Mouse (Mus musculus) right cerebral cortex, postnatal 25 days (tissue): ENCODE measurements at regions not wholly inside any gene's neighbourhood (a gene's known extent, or its start where the extent isn't known, plus 50 kb on each side); places are given as distances from the start of the nearest gene placed in this dataset.
"Not testable (repeated sequence)": the region's sequence is repeated elsewhere in the genome, so short reads cannot be mapped to it uniquely, and the experiment has no call there.

ENCODE experiments used
- DNase-seq: peaks from one replicate; pipeline ENCODE4 v3.0.0; 2022

- no peak for DNase-seq
These were observed 54.7 kb upstream of the Usp25 start for GRCm38 (mm10) chr16:76958597-76959392.

GRCm38 (mm10) chr16:76957491-76957890, 56.0 kb upstream of the Usp25 start:
- no peak for DNase-seq

GRCm38 (mm10) chr16:76957090-76957489, 56.4 kb upstream of the Usp25 start:
- no peak for DNase-seq

GRCm38 (mm10) chr16:76950836-76951486, 62.5 kb upstream of the Usp25 start:
- peak; percentile 29 for DNase-seq

GRCm38 (mm10) chr16:76947011-76947410, 66.5 kb upstream of the Usp25 start:
- DNase-seq = no peak

- no peak for DNase-seq
These were observed 75.4 kb upstream of the Usp25 start for GRCm38 (mm10) chr16:76938128-76938527.

- DNase-seq = no peak
These were observed 85.6 kb upstream of the Usp25 start for GRCm38 (mm10) chr16:76927901-76928300.

- not testable (repeated sequence) for DNase-seq
These were observed 93.4 kb upstream of the Usp25 start for GRCm38 (mm10) chr16:76920137-76920536.

GRCm38 (mm10) chr16:76918598-76918997, 94.9 kb upstream of the Usp25 start:
- no peak for DNase-seq

- DNase-seq = no peak
These were observed 99.2 kb upstream of the Usp25 start for GRCm38 (mm10) chr16:76914311-76914710.

GRCm38 (mm10) chr16:76905205-76905996, 108.1 kb upstream of the Usp25 start:
- DNase-seq = no peak

- no peak for DNase-seq
These were observed 114.4 kb upstream of the Usp25 start for GRCm38 (mm10) chr16:76899083-76899482.

- DNase-seq = no peak
These were observed 117.2 kb upstream of the Usp25 start for GRCm38 (mm10) chr16:76896305-76896704.

GRCm38 (mm10) chr16:76895781-76896180, 117.7 kb upstream of the Usp25 start:
- no peak for DNase-seq

- DNase-seq = no peak
These were observed 134.9 kb upstream of the Usp25 start for GRCm38 (mm10) chr16:76878576-76878975.

- DNase-seq = no peak
These were observed 138.0 kb upstream of the Usp25 start for GRCm38 (mm10) chr16:76875397-76876018.

- DNase-seq = no peak
These were observed 147.1 kb upstream of the Usp25 start for GRCm38 (mm10) chr16:76866465-76866802.

- peak; percentile 25 for DNase-seq
These were observed 147.6 kb upstream of the Usp25 start for GRCm38 (mm10) chr16:76865731-76866464.

GRCm38 (mm10) chr16:76864392-76864791, 149.1 kb upstream of the Usp25 start:
- DNase-seq = no peak

GRCm38 (mm10) chr16:76855797-76856196, 157.7 kb upstream of the Usp25 start:
- no peak for DNase-seq

GRCm38 (mm10) chr16:76851396-76851795, 162.1 kb upstream of the Usp25 start:
- no peak for DNase-seq

- DNase-seq = no peak
These were observed 176.1 kb upstream of the Usp25 start for GRCm38 (mm10) chr16:76837450-76837849.

GRCm38 (mm10) chr16:76830371-76830770, 183.1 kb upstream of the Usp25 start:
- DNase-seq = no peak
